Mouse (Mus musculus) small intestine, adult 2 months (tissue): ENCODE results near the gene Sgms1.

ENCODE experiments used
- CTCF ChIP-seq: fragments of 200-500 bp; IDR thresholded peaks from 2 replicates; pipeline ENCODE4 v1.5.1; 2012; ENCODE audit warnings: low read depth, mild to moderate bottlenecking, control low read depth, inconsistent platforms, low read length, moderate library complexity, mixed read lengths; ENCODE audit not compliant: insufficient replicate concordance, insufficient read length; ENCODE audit errors: extremely low read depth
- POLR2A ChIP-seq: fragments of 200-500 bp; IDR thresholded peaks from 2 replicates; pipeline ENCODE4 v1.6.1; 2012; ENCODE audit warnings: low read depth, mild to moderate bottlenecking, control low read depth, inconsistent platforms, low read length, moderate library complexity

GRCm38 (mm10) chr19:32189961-32190360 lies 199.6 kb downstream of the Sgms1 start:
- no peak for TF ChIP-seq POLR2A
- no peak for TF ChIP-seq CTCF
